Mouse (Mus musculus) limb, embryonic 12.5 days (tissue): ENCODE results near the gene Elof1. TPM values are rescaled to one million over a fixed set of nuclear protein-coding genes. Genes with fewer than 3 reads are reported as not detected.
"Not testable (repeated sequence)": the region's sequence is repeated elsewhere in the genome, so short reads cannot be mapped to it uniquely, and the experiment has no call there.

Experiments used
- ATAC-seq: fragments of 200-750 bp; cut with Nextera tagmentation; 2 replicates; pipeline ENCODE4 v1.8.0; 2017; ENCODE audit warnings: low read depth, moderate TSS enrichment; ENCODE audit not compliant: insufficient number of reproducible peaks, insufficient read depth, low FRiP score, low TSS enrichment
- H3K27ac ChIP-seq: fragments of 300-500 bp; sonication (generic); 2 replicates; pipeline ENCODE4 v1.5.1; 2016; ENCODE audit warnings: mild to moderate bottlenecking, moderate library complexity
- H3K27me3 ChIP-seq: fragments of 300-500 bp; sonication (generic); 2 replicates; pipeline ENCODE4 v1.6.1; 2016; ENCODE audit warnings: mild to moderate bottlenecking, moderate library complexity
- H3K36me3 ChIP-seq: fragments of 300-500 bp; sonication (generic); 2 replicates; pipeline ENCODE4 v1.6.1; 2016; ENCODE audit warnings: mild to moderate bottlenecking, moderate library complexity
- H3K4me1 ChIP-seq: fragments of 300-500 bp; sonication (generic); replicated peaks from 2 replicates; pipeline ENCODE4 v1.6.1; 2016
- H3K4me2 ChIP-seq: fragments of 300-500 bp; sonication (generic); 2 replicates; pipeline ENCODE4 v1.6.1; 2016; ENCODE audit warnings: mild to moderate bottlenecking, moderate library complexity
- H3K4me3 ChIP-seq: fragments of 300-500 bp; sonication (generic); replicated peaks from 2 replicates; pipeline ENCODE4 v1.5.1; 2016; ENCODE audit warnings: mild to moderate bottlenecking
- H3K9ac ChIP-seq: fragments of 300-500 bp; sonication (generic); replicated peaks from 2 replicates; pipeline ENCODE4 v1.6.1; 2016; ENCODE audit warnings: mild to moderate bottlenecking, moderate library complexity
- H3K9me3 ChIP-seq: fragments of 300-500 bp; sonication (generic); 2 replicates; pipeline ENCODE4 v1.6.1; 2016; ENCODE audit warnings: mild to moderate bottlenecking, moderate library complexity
- WGBS: fragments of 180-500 bp; shearing (Covaris S2); methylation state at CpG from one replicate; pipeline ENCODE4 v1.1.7; 2016; 5-methylcytosine and 5-hydroxymethylcytosine counted together
- polyA plus RNA-seq: library from polyadenylated mRNA; unstranded; fragments of >200 nt; fragmentation: Nextera tagmentation; extraction: Ambion mirVana; gene quantifications from 2 replicates; pipeline ENCODE4 v1.2.1, GENCODE M21; 2016

Elof1 gene
- polyA plus RNA-seq, 1 experiment from 2014 or later = 192 TPM

GRCm38 (mm10) chr9:22153810-22154209, 36.8 kb upstream of the Elof1 start:
- Histone ChIP-seq H3K9ac (no peak overlapping the region), H3K36me3 (peaks cover 9% of the 10 kb centered on the region; the same call in 1 of the 2 replicates), H3K27me3 (peaks cover 7% of the 10 kb centered on the region), H3K4me1 (peaks cover 13% of the 10 kb centered on the region), H3K9me3 (no peaks in the 10 kb centered on the region), H3K4me2 (no peak overlapping the region), H3K4me3 (no peak overlapping the region), H3K27ac (no peak overlapping the region)
- WGBS = 91% methylated on average over 3 of the region's 3 CpGs
- ATAC-seq = no peak

GRCm38 (mm10) chr9:22150946-22151345, 34.0 kb upstream of the Elof1 start:
- Histone ChIP-seq H3K27me3 (no peaks in the 10 kb centered on the region), H3K9ac (no peak overlapping the region), H3K36me3 (no peaks in the 10 kb centered on the region), H3K9me3 (peaks cover 8% of the 10 kb centered on the region; the same call in 1 of the 2 replicates), H3K4me2 (no peak overlapping the region), H3K4me3 (no peak overlapping the region), H3K4me1 (peaks cover 4% of the 10 kb centered on the region; the same call in 1 of the 2 replicates), H3K27ac (no peak overlapping the region)
- 92% methylated on average over 2 of the region's 2 CpGs for WGBS
- ATAC-seq = no peak

- not testable (repeated sequence) for H3K4me3 ChIP-seq, H3K27ac ChIP-seq, H3K27me3 ChIP-seq, ATAC-seq, H3K4me1 ChIP-seq, H3K4me2 ChIP-seq, H3K9me3 ChIP-seq, H3K9ac ChIP-seq, H3K36me3 ChIP-seq
- WGBS = 87% methylated on average over 7 of the region's 7 CpGs
Measured at GRCm38 (mm10) chr9:22150249-22150693, 33.3 kb upstream of the Elof1 start.

GRCm38 (mm10) chr9:22149426-22150248, 32.7 kb upstream of the Elof1 start:
- H3K36me3 ChIP-seq = no peaks in the 10 kb centered on the region
- H3K27ac ChIP-seq = no peak overlapping the region
- no peak for ATAC-seq
- peaks cover 8% of the 10 kb centered on the region; the same call in 1 of the 2 replicates for H3K9me3 ChIP-seq
- H3K4me1 ChIP-seq = no peaks in the 10 kb centered on the region
- no peak overlapping the region for H3K4me3 ChIP-seq
- no peaks in the 10 kb centered on the region for H3K27me3 ChIP-seq
- no peak overlapping the region for H3K9ac ChIP-seq
- no peak overlapping the region for H3K4me2 ChIP-seq
- WGBS = 75% methylated on average over 20 of the region's 20 CpGs

GRCm38 (mm10) chr9:22144304-22144965, 27.5 kb upstream of the Elof1 start:
- H3K4me2 ChIP-seq = no peak overlapping the region
- no peak overlapping the region for H3K9ac ChIP-seq
- 89% methylated on average over 8 of the region's 8 CpGs for WGBS
- no peaks in the 10 kb centered on the region for H3K36me3 ChIP-seq
- no peaks in the 10 kb centered on the region for H3K4me1 ChIP-seq
- no peak overlapping the region for H3K4me3 ChIP-seq
- no peak for ATAC-seq
- no peak overlapping the region for H3K27ac ChIP-seq
- H3K27me3 ChIP-seq = no peaks in the 10 kb centered on the region
- peaks cover 8% of the 10 kb centered on the region; the same call in 1 of the 2 replicates for H3K9me3 ChIP-seq

GRCm38 (mm10) chr9:22143108-22144037, 26.4 kb upstream of the Elof1 start:
- 55% methylated on average over 17 of the region's 17 CpGs for WGBS
- H3K9ac ChIP-seq = no peak overlapping the region
- H3K36me3 ChIP-seq = no peaks in the 10 kb centered on the region
- H3K9me3 ChIP-seq = peaks cover 8% of the 10 kb centered on the region; the same call in 1 of the 2 replicates
- H3K27ac ChIP-seq = no peak overlapping the region
- peak; percentile 59; the same call in 1 of the 2 replicates for ATAC-seq
- H3K4me3 ChIP-seq = no peak overlapping the region
- no peaks in the 10 kb centered on the region for H3K27me3 ChIP-seq
- H3K4me2 ChIP-seq = no peak overlapping the region
- no peaks in the 10 kb centered on the region for H3K4me1 ChIP-seq

- WGBS = 87% methylated on average over 5 of the region's 5 CpGs
- no peak overlapping the region for H3K4me2 ChIP-seq
- H3K36me3 ChIP-seq = no peaks in the 10 kb centered on the region
- no peak overlapping the region for H3K9ac ChIP-seq
- H3K4me3 ChIP-seq = no peak overlapping the region
- H3K27ac ChIP-seq = no peak overlapping the region
- no peaks in the 10 kb centered on the region for H3K9me3 ChIP-seq
- H3K4me1 ChIP-seq = peaks cover 5% of the 10 kb centered on the region; the same call in 1 of the 2 replicates
- no peak for ATAC-seq
- H3K27me3 ChIP-seq = peaks cover 15% of the 10 kb centered on the region; the same call in 1 of the 2 replicates
Measured at GRCm38 (mm10) chr9:22139746-22140145, 22.8 kb upstream of the Elof1 start.

GRCm38 (mm10) chr9:22138480-22138879, 21.5 kb upstream of the Elof1 start:
- WGBS = 42% methylated on average over 2 of the region's 2 CpGs
- Histone ChIP-seq H3K4me2 (no peak overlapping the region), H3K27ac (no peak overlapping the region), H3K4me3 (no peak overlapping the region), H3K36me3 (no peaks in the 10 kb centered on the region), H3K4me1 (peaks cover 5% of the 10 kb centered on the region; the same call in 1 of the 2 replicates), H3K9ac (no peak overlapping the region), H3K9me3 (no peaks in the 10 kb centered on the region), H3K27me3 (peaks cover 16% of the 10 kb centered on the region; the same call in 1 of the 2 replicates)
- ATAC-seq = no peak

- Histone ChIP-seq H3K27me3 (peaks cover 23% of the 10 kb centered on the region), H3K9ac (no peak overlapping the region; the same call in 1 of the 2 replicates), H3K9me3 (no peaks in the 10 kb centered on the region), H3K27ac (peak overlapping the region; percentile 56), H3K36me3 (no peaks in the 10 kb centered on the region), H3K4me3 (no peak overlapping the region; the same call in 1 of the 2 replicates), H3K4me2 (peak overlapping the region; percentile 26; the same call in 1 of the 2 replicates), H3K4me1 (peaks cover 7% of the 10 kb centered on the region)
- ATAC-seq = no peak
- WGBS = 6% methylated on average over 21 of the region's 23 CpGs
Measured at GRCm38 (mm10) chr9:22136765-22137547, 20.0 kb upstream of the Elof1 start.
